Mouse (Mus musculus): ENCODE results near the gene Arhgef3.
"Not testable (repeated sequence)": the region's sequence is repeated elsewhere in the genome, so short reads cannot be mapped to it uniquely, and the experiment has no call there.

Arhgef3 gene

DNA sequence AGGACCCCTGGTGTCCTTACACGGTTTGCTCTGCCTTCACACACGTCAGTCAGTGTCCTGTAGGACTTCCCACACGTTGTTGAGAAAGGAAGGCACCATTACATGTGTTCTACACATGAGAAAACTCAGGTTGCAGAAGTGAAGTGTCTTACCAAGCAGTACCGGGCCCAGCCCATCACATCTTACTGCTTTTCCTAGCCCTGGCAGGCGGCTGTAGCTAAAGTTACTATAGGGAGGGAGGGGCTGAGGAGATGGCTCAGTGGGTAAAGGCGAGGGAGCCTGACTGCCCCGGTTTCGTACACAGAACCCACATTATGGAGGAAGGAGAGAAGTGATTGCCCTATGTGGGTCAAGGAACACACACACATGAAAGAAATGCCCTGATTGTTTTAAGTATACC, 116.8 kb downstream of the Arhgef3 start:
- no peak for DNase-seq (ENCODE audit: low read depth)

GRCm38 (mm10) chr14:27231974-27232780, 117.5 kb downstream of the Arhgef3 start:
- DNase-seq (ENCODE audit: low read depth) = no peak

DNA sequence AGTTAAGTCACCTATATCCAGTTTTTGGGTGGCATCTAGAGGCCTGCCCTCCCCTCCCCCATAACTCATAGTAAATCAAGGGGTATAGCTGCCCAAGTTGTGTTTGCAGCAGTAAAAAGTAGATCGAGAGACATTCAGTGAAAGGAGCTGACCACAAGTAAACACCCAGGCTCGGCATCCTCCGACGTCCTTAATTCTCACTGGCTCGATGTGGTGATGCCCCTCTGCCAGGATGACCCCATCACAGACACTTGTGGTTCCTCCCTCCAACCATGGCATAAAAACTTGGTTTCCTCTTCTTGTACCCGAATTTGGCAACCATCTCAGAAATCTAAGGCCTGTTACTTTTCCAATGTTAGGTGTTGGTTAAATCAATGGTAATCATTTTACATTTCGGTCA, 118.4 kb downstream of the Arhgef3 start:
- no peak for DNase-seq (ENCODE audit: low read depth)

GRCm38 (mm10) chr14:27233656-27234055, 119.0 kb downstream of the Arhgef3 start:
- no peak for DNase-seq (ENCODE audit: low read depth)

DNA sequence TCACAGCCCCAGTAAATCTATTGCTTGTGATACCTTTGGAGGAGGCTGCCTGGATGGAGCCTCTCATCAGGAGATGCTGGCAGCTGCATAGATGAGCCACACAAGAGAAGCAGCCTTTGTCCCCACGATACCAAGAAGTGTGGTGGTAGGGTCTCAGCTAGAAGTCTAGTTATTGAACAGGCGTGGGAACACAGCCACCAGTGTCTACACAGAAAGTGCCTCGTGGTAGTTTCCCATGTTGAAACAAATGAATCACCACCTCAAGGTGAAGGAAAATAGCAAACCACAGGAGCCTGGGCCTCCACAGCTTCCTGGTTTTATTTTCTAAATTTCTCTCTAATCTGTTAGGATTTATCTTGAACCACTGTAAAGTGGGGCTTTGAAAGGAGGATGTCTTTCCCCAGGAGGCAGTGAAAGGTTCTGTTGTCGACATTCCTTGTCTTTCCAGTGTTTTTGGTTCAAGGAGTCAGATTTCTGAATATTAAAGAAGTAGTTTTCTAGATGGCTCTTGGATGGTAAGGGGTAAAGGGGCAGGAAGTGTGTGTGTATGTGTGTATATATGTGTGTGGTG, 119.7 kb downstream of the Arhgef3 start:
- DNase-seq (ENCODE audit: low read depth) = peak; percentile 74

- DNase-seq (ENCODE audit: low read depth) = no peak
Measured at GRCm38 (mm10) chr14:27235897-27236553, 121.3 kb downstream of the Arhgef3 start.

GRCm38 (mm10) chr14:27237522-27238187, 123.0 kb downstream of the Arhgef3 start:
- DNase-seq (ENCODE audit: low read depth) = no peak

DNA sequence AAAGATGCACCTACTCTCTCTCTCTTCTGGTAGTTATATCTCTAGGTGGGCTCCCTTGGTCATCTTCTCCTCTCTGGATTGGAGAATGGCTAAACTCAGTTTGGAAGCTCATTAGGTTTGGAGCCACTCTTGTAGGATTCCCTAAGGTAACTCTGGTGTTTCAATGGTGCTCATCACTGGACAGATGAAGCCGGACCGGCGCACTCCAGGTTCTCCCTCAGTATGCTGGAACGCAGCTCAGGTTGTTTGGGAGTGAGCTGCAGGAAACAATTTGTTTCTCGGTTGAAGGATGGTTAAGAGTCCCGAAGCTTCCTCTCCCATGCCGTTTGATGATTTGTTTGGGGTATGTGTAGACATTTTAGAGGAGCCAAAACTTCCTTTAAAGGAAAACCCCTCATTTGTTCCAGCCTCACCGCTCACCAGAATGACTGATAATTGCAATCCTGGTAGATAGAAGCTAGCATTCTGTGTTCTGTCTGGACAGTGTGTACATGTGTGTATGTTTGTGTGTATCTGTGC, 124.0 kb downstream of the Arhgef3 start:
- DNase-seq (ENCODE audit: low read depth) = no peak

GRCm38 (mm10) chr14:27239551-27240091, 124.9 kb downstream of the Arhgef3 start:
- DNase-seq (ENCODE audit: low read depth) = no peak

DNA sequence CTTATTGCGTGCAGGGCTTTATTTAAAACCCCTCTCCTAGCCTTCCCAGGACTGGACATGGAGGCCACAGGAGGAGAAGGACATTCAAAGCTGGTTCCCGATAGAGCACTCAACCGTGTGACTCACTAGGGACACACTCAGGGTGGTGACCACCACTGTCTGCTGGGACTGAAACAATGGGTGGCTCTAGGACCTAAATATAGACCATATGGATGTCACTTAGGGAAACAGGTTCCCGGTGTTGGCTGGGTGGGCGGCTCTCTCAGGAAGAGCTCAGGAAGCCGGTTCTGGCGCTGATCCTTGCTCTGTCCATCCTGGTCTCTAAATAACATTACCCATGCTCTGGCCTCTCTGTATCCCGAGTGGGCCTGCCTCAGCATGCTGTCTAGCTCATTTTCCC, 127.6 kb downstream of the Arhgef3 start:
- no peak for DNase-seq (ENCODE audit: low read depth)

DNA sequence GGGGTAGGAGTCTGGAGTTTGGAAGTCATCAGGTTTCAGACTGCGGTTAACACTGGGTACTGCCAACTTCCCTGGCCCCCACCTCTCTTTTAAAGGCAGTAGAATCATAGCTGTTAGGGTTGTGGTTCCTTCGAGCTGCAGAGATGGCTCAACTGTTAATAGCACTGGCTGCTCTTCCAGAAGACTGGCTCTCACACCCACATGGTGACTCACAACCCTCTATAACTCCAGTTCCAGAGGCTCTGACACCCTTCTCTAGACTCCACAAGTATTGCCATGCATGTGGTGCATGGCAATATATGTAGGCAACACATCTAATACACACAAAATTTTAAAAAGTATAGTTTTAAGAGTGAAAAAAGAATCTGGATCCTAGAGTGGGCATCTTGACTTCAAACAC, 128.1 kb downstream of the Arhgef3 start:
- DNase-seq (ENCODE audit: low read depth) = peak; percentile 70

- no peak for DNase-seq (ENCODE audit: low read depth)
Measured at GRCm38 (mm10) chr14:27243585-27243984, 128.9 kb downstream of the Arhgef3 start.

DNA sequence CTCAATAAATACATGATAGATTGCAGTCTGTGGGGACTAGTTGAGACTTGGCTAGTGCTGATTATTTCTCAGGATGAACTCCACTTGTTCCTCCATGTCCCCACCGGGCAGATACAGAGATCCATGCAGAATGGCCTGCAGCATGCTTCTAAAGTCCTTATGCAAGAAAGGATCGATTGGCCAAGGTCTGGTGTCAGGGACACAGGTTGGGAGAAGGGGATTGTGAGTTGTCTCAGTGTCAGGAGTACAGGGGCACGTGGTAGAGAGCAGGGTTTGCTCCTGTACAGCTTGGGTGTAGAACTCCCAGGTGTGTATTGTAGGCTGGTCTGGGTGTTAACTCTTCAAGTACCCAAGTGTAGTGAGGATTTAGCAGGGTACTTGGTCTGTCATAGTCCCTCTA, 130.2 kb downstream of the Arhgef3 start:
- DNase-seq (ENCODE audit: low read depth) = no peak

DNA sequence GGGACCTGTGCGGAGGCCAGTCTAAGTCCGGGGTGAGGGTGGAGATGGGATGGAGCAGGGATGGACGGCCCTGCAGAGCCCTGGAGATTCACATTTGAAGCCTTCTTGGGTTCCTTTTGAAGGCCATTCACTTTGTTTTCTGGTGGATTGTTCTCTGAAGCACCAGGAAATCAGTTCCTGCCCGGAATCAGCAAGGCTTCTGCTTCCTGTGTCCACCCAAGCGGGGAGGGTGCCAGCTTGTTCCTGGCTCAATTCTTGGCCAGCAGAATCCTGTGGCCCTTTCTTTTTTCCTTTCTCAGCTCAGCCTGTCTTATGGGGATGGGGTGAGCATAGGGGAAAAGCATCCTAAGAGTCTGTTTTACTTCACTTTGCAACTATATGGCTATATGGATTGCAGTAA, 131.7 kb downstream of the Arhgef3 start:
- no peak for DNase-seq (ENCODE audit: low read depth)

GRCm38 (mm10) chr14:27246948-27247347, 132.2 kb downstream of the Arhgef3 start:
- DNase-seq (ENCODE audit: low read depth) = not testable (repeated sequence)

GRCm38 (mm10) chr14:27249121-27249520, 134.4 kb downstream of the Arhgef3 start:
- DNase-seq (ENCODE audit: low read depth) = no peak

DNA sequence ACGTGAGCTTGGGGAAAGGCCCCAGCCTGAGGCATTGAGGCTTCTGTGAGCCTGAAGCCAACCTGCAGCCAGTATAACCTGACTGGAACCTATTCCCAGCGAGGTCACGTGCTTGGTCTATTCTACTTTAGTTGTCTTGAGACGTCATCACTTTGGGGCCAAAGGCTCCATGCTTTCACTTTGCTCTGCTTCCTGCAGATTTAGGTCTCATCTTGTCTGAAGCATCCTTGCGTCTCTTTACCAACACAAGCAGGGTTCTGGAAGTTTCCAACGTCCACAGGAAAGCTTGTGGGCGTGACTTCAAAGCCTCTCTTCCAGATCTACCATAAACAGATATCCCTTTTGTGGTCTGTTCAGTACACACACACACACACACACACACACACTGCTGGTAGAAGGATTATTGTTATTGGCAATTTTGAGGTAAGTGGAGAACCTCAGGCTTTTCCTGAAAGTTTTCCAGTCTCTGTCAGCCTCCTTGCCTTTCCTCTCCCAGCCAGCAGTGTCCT, 135.6 kb downstream of the Arhgef3 start:
- DNase-seq (ENCODE audit: low read depth) = no peak

- no peak for DNase-seq (ENCODE audit: low read depth)
Measured at GRCm38 (mm10) chr14:27253391-27253790, 138.7 kb downstream of the Arhgef3 start.

- DNase-seq (ENCODE audit: low read depth) = no peak
Measured at GRCm38 (mm10) chr14:27262349-27262748, 147.7 kb downstream of the Arhgef3 start.

- DNase-seq (ENCODE audit: low read depth) = no peak
Measured at GRCm38 (mm10) chr14:27266601-27267000, 151.9 kb downstream of the Arhgef3 start.

DNA sequence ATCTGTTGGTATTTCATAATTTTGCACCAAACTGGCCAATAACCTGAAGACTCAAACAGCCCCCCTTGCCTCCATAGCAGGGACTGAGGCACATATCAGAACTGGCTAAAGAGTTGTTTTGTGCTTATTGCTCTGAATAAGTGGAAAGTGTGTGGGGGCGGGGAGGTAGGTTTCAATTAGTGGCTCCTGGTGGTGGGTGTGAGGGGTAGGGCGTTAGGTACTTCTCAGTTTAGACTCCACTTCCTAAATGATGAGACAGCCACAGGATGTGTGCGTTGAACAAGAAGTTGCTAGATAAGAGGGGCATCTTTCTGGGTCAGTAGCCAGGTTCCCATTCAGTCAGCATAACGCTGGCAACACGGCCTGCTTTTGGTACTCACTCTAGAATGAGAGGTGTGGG, 153.4 kb downstream of the Arhgef3 start:
- no peak for DNase-seq (ENCODE audit: low read depth)

Data from fibroblast of lung, adult 2 months (primary cell).